Mouse (Mus musculus): ENCODE results near the gene Vmn2r11. TPM values are rescaled to one million over a fixed set of nuclear protein-coding genes. Genes with fewer than 3 reads are reported as not detected.
"Not testable (repeated sequence)": the region's sequence is repeated elsewhere in the genome, so short reads cannot be mapped to it uniquely, and the experiment has no call there.

Vmn2r11 gene
- not detected in 2 replicates for polyA plus RNA-seq (2016; fragmentation: Nextera tagmentation; extraction: Ambion mirVana)

GRCm38 (mm10) chr5:109059469-109059868 is at the start of gene Vmn2r11:
Gene Vmn2r11 (minus strand): TSS chr5:109059569.
- H3K4me2 ChIP-seq (replicated peaks); H3K9ac ChIP-seq (replicated peaks); ATAC-seq (ENCODE audit: low FRiP score, low read depth); H3K4me3 ChIP-seq; H3K27ac ChIP-seq (replicated peaks); H3K36me3 ChIP-seq; H3K27me3 ChIP-seq; H3K4me1 ChIP-seq: not testable (repeated sequence)
- peaks cover 17% of the 10 kb centered on the region; the same call in 1 of the 2 replicates for H3K9me3 ChIP-seq
- WGBS = 79% methylated on average over 3 of the region's 3 CpGs

DNA sequence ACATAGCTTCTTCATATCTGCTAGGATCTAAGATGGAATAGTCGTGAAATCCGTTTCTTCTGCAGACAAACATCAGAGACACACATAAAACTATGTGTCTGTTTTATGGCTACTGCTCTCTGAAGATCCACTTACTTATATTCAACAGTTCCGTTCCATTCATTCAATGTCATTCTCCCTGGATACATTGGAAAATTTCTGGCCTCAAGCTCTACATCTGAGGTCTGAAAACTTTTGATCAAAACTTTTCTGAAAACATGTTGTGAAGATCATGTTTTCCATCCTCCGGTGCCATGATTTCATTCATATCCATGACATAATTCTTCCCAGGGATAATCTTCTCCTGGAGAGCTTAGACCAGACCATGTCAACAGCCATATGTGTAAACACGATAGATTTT is 38.5 kb upstream of the Vmn2r11 start, which contains the start of gene Vmn2r12:
Gene Vmn2r12, minus strand, starts transcription at position 101 of the 400 bp plus-strand sequence.
- H3K4me1 ChIP-seq; H3K9me3 ChIP-seq; H3K27me3 ChIP-seq; H3K36me3 ChIP-seq; H3K27ac ChIP-seq (replicated peaks); H3K4me3 ChIP-seq; H3K9ac ChIP-seq (replicated peaks); ATAC-seq (ENCODE audit: low FRiP score, low read depth); H3K4me2 ChIP-seq (replicated peaks): not testable (repeated sequence)
- 89% methylated on average over 5 of the region's 5 CpGs for WGBS

GRCm38 (mm10) chr5:109096482-109096881 is 37.1 kb upstream of the Vmn2r11 start:
- H3K9me3 ChIP-seq; ATAC-seq (ENCODE audit: low FRiP score, low read depth); H3K4me2 ChIP-seq (replicated peaks); H3K4me1 ChIP-seq; H3K9ac ChIP-seq (replicated peaks); H3K27ac ChIP-seq (replicated peaks); H3K36me3 ChIP-seq; H3K4me3 ChIP-seq; H3K27me3 ChIP-seq: not testable (repeated sequence)
- 78% methylated on average over 3 of the region's 3 CpGs for WGBS

DNA sequence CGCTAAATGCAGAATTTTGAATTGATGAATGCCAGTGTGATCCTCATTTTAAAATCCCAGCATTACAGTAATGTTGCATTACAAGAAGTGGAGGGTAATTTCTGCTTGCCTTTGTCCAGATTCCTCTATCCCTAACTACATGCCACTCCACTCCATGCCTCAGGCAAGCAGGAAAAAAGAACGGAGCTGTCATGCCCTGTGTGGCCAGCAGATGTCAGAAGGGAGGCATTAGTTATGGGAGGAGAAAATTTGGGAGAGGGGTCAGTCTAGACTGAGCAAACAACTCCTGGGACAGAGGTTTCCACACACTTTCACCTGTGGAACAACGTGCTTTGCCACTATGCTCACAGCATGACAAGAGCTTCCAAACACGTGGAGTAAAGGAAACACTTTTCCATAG is 12.6 kb upstream of the Vmn2r11 start:
- H3K9me3 ChIP-seq; H3K36me3 ChIP-seq; H3K4me2 ChIP-seq (replicated peaks); ATAC-seq (ENCODE audit: low FRiP score, low read depth); H3K27ac ChIP-seq (replicated peaks); H3K4me3 ChIP-seq; H3K27me3 ChIP-seq; H3K4me1 ChIP-seq; H3K9ac ChIP-seq (replicated peaks): not testable (repeated sequence)
- 48% methylated on average over 4 of the region's 4 CpGs for WGBS

DNA sequence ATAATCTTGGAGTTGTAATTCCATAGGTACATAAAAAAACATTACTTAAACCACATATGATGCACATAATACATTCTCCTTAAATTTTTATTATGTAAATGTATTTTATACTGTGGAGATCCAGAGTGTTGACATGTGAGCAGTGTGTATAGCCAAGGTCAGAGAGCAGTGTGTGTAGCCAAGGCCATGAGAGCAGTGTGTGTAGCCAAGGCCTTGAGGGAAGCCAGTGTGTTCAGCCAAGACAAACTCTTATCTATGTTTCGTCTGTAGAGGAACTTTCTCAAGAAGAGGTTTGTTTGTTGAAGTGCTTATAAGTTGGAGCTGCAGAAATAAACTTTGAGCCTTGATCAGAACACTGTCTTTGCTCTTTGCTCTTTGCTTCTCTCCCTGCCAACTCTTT is 4.1 kb downstream of the Vmn2r11 start:
- 71% methylated on average over 1 of the region's 1 CpGs for WGBS

DNA sequence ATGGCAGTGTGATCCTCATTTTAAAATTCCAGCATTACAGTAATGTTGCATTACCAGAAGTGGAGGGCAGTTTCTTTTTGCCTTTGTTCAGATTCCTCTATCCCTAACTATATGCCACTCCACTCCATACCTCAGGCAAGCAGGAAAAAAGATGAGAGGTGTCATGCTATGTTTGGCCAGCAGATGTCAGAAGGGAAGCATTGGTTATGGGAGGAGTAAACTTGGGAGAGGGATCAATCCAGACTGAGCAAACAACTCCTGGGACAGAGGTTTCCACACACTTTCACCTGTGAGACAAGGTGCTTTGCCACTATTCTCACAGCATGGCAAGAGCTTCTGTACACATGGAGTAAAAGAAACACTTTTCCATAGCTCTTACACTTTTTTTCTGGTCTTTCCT is 26.8 kb downstream of the Vmn2r11 start:
- no peak overlapping the region for H3K4me3 ChIP-seq
- no peaks in the 10 kb centered on the region for H3K4me1 ChIP-seq
- ATAC-seq (ENCODE audit: low FRiP score, low read depth) = no peak
- no peak overlapping the region for H3K27ac ChIP-seq (replicated peaks)
- H3K4me2 ChIP-seq (replicated peaks) = no peak overlapping the region
- H3K9ac ChIP-seq (replicated peaks) = no peak overlapping the region
- no peaks in the 10 kb centered on the region for H3K36me3 ChIP-seq
- peaks cover 15% of the 10 kb centered on the region; the same call in 1 of the 2 replicates for H3K9me3 ChIP-seq
- no peaks in the 10 kb centered on the region for H3K27me3 ChIP-seq

More for the DNA sequence above, 4.1 kb downstream of the Vmn2r11 start:
- H3K4me3 ChIP-seq = no peak overlapping the region
- H3K4me2 ChIP-seq (replicated peaks) = no peak overlapping the region
- no peaks in the 10 kb centered on the region for H3K27me3 ChIP-seq
- H3K4me1 ChIP-seq = no peaks in the 10 kb centered on the region
- no peak overlapping the region for H3K9ac ChIP-seq (replicated peaks)
- no peak for ATAC-seq (ENCODE audit: low FRiP score, low read depth)
- peaks cover 11% of the 10 kb centered on the region; the same call in 1 of the 2 replicates for H3K9me3 ChIP-seq
- H3K27ac ChIP-seq (replicated peaks) = no peak overlapping the region
- no peaks in the 10 kb centered on the region for H3K36me3 ChIP-seq

DNA sequence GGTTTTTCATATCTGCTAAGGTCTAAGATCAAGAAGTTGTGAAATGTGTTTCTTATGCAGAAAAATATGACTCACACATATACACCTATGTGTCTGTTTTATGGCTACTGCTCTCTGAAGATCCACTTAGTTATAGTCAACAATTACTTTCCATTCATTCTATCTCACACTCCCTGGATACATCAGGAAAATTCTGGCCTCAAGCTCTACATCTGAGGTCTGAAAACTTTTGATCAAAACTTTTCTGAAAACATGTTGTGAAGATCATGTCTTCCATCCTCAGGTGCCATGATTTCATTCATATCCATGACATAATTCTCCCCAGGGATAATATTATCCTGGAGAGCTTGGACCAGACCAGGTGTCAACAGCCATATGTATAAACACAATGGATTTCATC is 52.9 kb downstream of the Vmn2r11 start, which contains the start of gene Vmn2r10:
Gene Vmn2r10, minus strand, starts transcription at position 101 of the 400 bp plus-strand sequence.
- H3K36me3 ChIP-seq; ATAC-seq (ENCODE audit: low FRiP score, low read depth): not testable (repeated sequence)
- H3K9me3 ChIP-seq = 0 out of 2 replicates have a peak, but pooled peaks cover 13% of the 10 kb centered on the region

More for the DNA sequence above, 52.9 kb downstream of the Vmn2r11 start, which contains the start of gene Vmn2r10:
- H3K4me2 ChIP-seq (replicated peaks); H3K27ac ChIP-seq (replicated peaks); H3K4me1 ChIP-seq; H3K9ac ChIP-seq (replicated peaks); H3K4me3 ChIP-seq; H3K27me3 ChIP-seq: not testable (repeated sequence)

Other genes starting within 250 kb of the Vmn2r11 start
- gene Vmn2r9, start 207.0 kb downstream of the Vmn2r11 start, polyA plus RNA-seq (2016; fragmentation: Nextera tagmentation; extraction: Ambion mirVana) = not detected in 2 replicates
- not detected in 2 replicates for gene Vmn2r10, start 53.0 kb downstream of the Vmn2r11 start, polyA plus RNA-seq (2016; fragmentation: Nextera tagmentation; extraction: Ambion mirVana)
- gene Vmn2r12, start 38.4 kb upstream of the Vmn2r11 start, polyA plus RNA-seq (2016; fragmentation: Nextera tagmentation; extraction: Ambion mirVana) = not detected in 2 replicates
- gene Vmn2r13, start 132.6 kb upstream of the Vmn2r11 start, polyA plus RNA-seq (2016; fragmentation: Nextera tagmentation; extraction: Ambion mirVana) = not detected in 2 replicates
- not detected in 2 replicates for gene Vmn2r14, start 165.1 kb upstream of the Vmn2r11 start, polyA plus RNA-seq (2016; fragmentation: Nextera tagmentation; extraction: Ambion mirVana)
- gene Vmn2r15, start 238.1 kb upstream of the Vmn2r11 start, polyA plus RNA-seq (2016; fragmentation: Nextera tagmentation; extraction: Ambion mirVana) = not detected in 2 replicates

Data from midbrain, embryonic 12.5 days (tissue).